Mouse (Mus musculus) c-Kit-positive CD71-positive TER-119-negative erythroid progenitor cells, embryonic 14.5 days (primary cell): ENCODE measurements at regions not wholly inside any gene's neighbourhood (a gene's known extent, or its start where the extent isn't known, plus 50 kb on each side); places are given as distances from the start of the nearest gene placed in this dataset.

Source experiments
- DNase-seq: peaks from one replicate; pipeline ENCODE4 v3.0.0-alpha.2; 2013; ENCODE audit warnings: low read depth

GRCm38 (mm10) chr17:63575316-63576007 lies 75.6 kb upstream of the Fbxl17 start:
- DNase-seq: no peak

- DNase-seq: no peak
Observed at GRCm38 (mm10) chr17:63582870-63583269, 83.1 kb upstream of the Fbxl17 start.

GRCm38 (mm10) chr17:63607021-63607751 lies 107.4 kb upstream of the Fbxl17 start:
- no peak for DNase-seq

GRCm38 (mm10) chr17:63622726-63623125 lies 122.9 kb upstream of the Fbxl17 start:
- no peak for DNase-seq

GRCm38 (mm10) chr17:63637598-63637997 lies 137.8 kb upstream of the Fbxl17 start:
- no peak for DNase-seq

- DNase-seq: no peak
Observed at GRCm38 (mm10) chr17:63644390-63644789, 144.6 kb upstream of the Fbxl17 start.

GRCm38 (mm10) chr17:63657687-63658086 lies 157.9 kb upstream of the Fbxl17 start:
- DNase-seq: no peak

- DNase-seq: no peak
Observed at GRCm38 (mm10) chr17:63660841-63661481, 161.1 kb upstream of the Fbxl17 start.

- no peak for DNase-seq
Observed at GRCm38 (mm10) chr17:63661584-63661983, 161.8 kb upstream of the Fbxl17 start.

- DNase-seq: no peak
Observed at GRCm38 (mm10) chr17:63662251-63662650, 162.4 kb upstream of the Fbxl17 start.

- no peak for DNase-seq
Observed at GRCm38 (mm10) chr17:63676791-63677190, 177.0 kb upstream of the Fbxl17 start.

- no peak for DNase-seq
Observed at GRCm38 (mm10) chr17:63677996-63678657, 178.3 kb upstream of the Fbxl17 start.

GRCm38 (mm10) chr17:63680479-63680878 lies 180.7 kb upstream of the Fbxl17 start:
- no peak for DNase-seq

- DNase-seq: no peak
Observed at GRCm38 (mm10) chr17:63683345-63683744, 179.5 kb upstream of the Fer start.

GRCm38 (mm10) chr17:63684026-63684425 lies 178.8 kb upstream of the Fer start:
- DNase-seq: no peak

GRCm38 (mm10) chr17:63685956-63686355 lies 176.9 kb upstream of the Fer start:
- no peak for DNase-seq

- no peak for DNase-seq
Observed at GRCm38 (mm10) chr17:63686361-63686760, 176.5 kb upstream of the Fer start.

GRCm38 (mm10) chr17:63689291-63689690 lies 173.6 kb upstream of the Fer start:
- DNase-seq: no peak

- no peak for DNase-seq
Observed at GRCm38 (mm10) chr17:63690829-63691689, 171.8 kb upstream of the Fer start.

GRCm38 (mm10) chr17:63691690-63691968 lies 171.2 kb upstream of the Fer start:
- DNase-seq: no peak

- no peak for DNase-seq
Observed at GRCm38 (mm10) chr17:63693274-63693673, 169.6 kb upstream of the Fer start.

- no peak for DNase-seq
Observed at GRCm38 (mm10) chr17:63699537-63699936, 163.3 kb upstream of the Fer start.
